Mouse (Mus musculus) adrenal gland, adult (tissue): ENCODE data around the gene Eif5b.
"Not testable (repeated sequence)": the region's sequence is repeated elsewhere in the genome, so short reads cannot be mapped to it uniquely, and the experiment has no call there.

Experiments used
- DNase-seq, 2 experiments: peaks; one replicate each; pipeline ENCODE4 v3.0.0; 2022 to 2023; ENCODE audit warnings: low spot score in 1 of 2; ENCODE audit not compliant: inconsistent age in 2 of 2

Eif5b gene

GRCm38 (mm10) chr1:38001956-38002355 is 4.1 kb downstream of the Eif5b start:
- no peak for DNase-seq

- DNase-seq = no peak
Observed at GRCm38 (mm10) chr1:38003046-38003445, 5.2 kb downstream of the Eif5b start.

- peak; percentile 39 to 85 for DNase-seq
Observed at GRCm38 (mm10) chr1:38006741-38007140, 8.9 kb downstream of the Eif5b start.

- DNase-seq = no peak
Observed at GRCm38 (mm10) chr1:38011647-38012046, 13.8 kb downstream of the Eif5b start.

- DNase-seq = no peak
Observed at GRCm38 (mm10) chr1:38012104-38012503, 14.3 kb downstream of the Eif5b start.

GRCm38 (mm10) chr1:38012509-38012908 is 14.7 kb downstream of the Eif5b start:
- peak in 1 of 2 experiments; percentile 45 for DNase-seq

GRCm38 (mm10) chr1:38014551-38015203 is 16.9 kb downstream of the Eif5b start:
- DNase-seq = no peak

GRCm38 (mm10) chr1:38027301-38027700 is 29.5 kb downstream of the Eif5b start:
- DNase-seq = no peak

GRCm38 (mm10) chr1:38031391-38031790 is 33.6 kb downstream of the Eif5b start:
- no peak for DNase-seq

- DNase-seq = no peak
Observed at GRCm38 (mm10) chr1:38035521-38035920, 37.7 kb downstream of the Eif5b start.

- no peak for DNase-seq
Observed at GRCm38 (mm10) chr1:38037375-38037774, 39.6 kb downstream of the Eif5b start.

GRCm38 (mm10) chr1:38038898-38039297 is 41.1 kb downstream of the Eif5b start:
- DNase-seq = no peak

- DNase-seq = no peak
Observed at GRCm38 (mm10) chr1:38048121-38048520, 50.3 kb downstream of the Eif5b start.

- DNase-seq = no peak
Observed at GRCm38 (mm10) chr1:38049562-38049961, 51.8 kb downstream of the Eif5b start.

GRCm38 (mm10) chr1:38055176-38055575 is 57.4 kb downstream of the Eif5b start:
- DNase-seq = peak in 1 of 2 experiments; percentile 47

GRCm38 (mm10) chr1:38058417-38058816 is 60.6 kb downstream of the Eif5b start:
- DNase-seq = no peak

GRCm38 (mm10) chr1:38062156-38062555 is 64.3 kb downstream of the Eif5b start:
- not testable (repeated sequence) for DNase-seq

- no peak for DNase-seq
Observed at GRCm38 (mm10) chr1:38067276-38067675, 69.5 kb downstream of the Eif5b start.

- no peak for DNase-seq
Observed at GRCm38 (mm10) chr1:38071326-38071725, 73.5 kb downstream of the Eif5b start.

- no peak for DNase-seq
Observed at GRCm38 (mm10) chr1:38081316-38081715, 83.5 kb downstream of the Eif5b start.

GRCm38 (mm10) chr1:38103214-38103613 is 105.4 kb downstream of the Eif5b start:
- DNase-seq = no peak

GRCm38 (mm10) chr1:38103813-38104212 is 106.0 kb downstream of the Eif5b start:
- no peak for DNase-seq
